Mouse (Mus musculus): ENCODE measurements around the gene Gpc6. TPM values are rescaled to one million over a fixed set of nuclear protein-coding genes. Genes with fewer than 3 reads are reported as not detected.

Gene Gpc6
- total and polyA plus RNA-seq, 3 experiments, result not detected

DNA sequence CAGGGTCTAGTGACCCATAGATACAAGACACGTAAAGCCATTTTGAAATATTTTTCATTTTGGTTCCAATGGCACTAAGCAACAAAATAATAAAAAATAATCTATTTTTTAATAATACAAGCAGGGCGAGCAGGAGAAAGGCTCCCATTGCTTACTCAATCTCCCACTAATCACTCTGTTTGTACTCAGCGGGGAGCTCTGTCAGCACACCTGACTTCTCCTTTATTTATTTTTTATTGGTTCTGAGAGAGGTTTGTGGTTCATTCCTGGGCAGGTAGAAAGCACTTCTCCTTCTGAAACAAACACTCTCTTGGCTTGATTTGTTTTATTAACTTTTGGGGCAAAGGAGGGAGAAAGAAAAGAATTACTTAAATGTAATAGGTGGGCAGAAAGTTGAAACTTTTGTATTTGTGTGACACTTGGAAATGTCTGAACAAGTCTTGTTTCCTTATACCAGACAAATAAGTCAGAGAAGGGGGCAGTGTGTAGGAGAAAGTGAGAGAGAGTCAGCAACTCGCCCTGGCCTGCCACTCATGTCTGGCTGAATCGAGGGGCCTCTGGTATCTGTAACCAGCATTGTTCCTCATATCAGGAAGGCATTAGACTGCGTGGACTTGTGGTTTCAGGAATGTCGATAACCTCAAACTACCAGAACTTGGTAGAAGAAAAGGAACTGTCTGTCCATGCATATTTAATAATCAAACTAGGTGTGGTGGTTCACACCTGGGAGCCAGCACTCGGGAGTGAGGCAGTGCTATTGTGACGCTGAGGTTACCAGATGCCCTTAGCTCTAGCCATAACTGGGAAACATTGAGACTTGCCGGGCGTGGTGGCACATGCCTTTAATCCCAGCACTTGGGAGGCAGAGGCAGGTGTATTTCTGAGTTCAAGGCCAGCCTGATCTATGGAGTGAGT is 924.7 kb downstream of the Gpc6 start:
- Histone ChIP-seq H3K27me3 (ENCODE audit: control insufficient read depth in 1 of 2, insufficient read depth in 2 of 2, low read length in 2 of 2) (no peaks in the 10 kb centered on the region), H3K4me1 (ENCODE audit: control insufficient read depth in 1 of 2, insufficient read depth in 2 of 2, low read length in 2 of 2) (no peaks in the 10 kb centered on the region), H3K4me3 (ENCODE audit: control insufficient read depth in 1 of 2, insufficient read depth in 1 of 2, low read depth in 2 of 2, low read length in 2 of 2) (no peak overlapping the region), H3K9me3 (replicated peaks; ENCODE audit: insufficient read depth, low read length) (no peaks in the 10 kb centered on the region), H3K27ac (ENCODE audit: control insufficient read depth, low read depth, low read length) (no peak overlapping the region), H3K9ac (ENCODE audit: control insufficient read depth, low read depth, low read length, poor library complexity, severe bottlenecking) (no peak overlapping the region), H3K79me2 (ENCODE audit: control insufficient read depth, insufficient read depth, low read length, poor library complexity) (no peaks in the 10 kb centered on the region), H3K36me3 (ENCODE audit: control insufficient read depth in 1 of 2, insufficient read depth in 2 of 2, low read length in 2 of 2) (no peaks in the 10 kb centered on the region)
- TF ChIP-seq NRF1 (IDR thresholded peaks at IDR 0.05; ENCODE audit: insufficient read depth, low read depth, low read length, poor library complexity, severe bottlenecking) (no peak), MAX (IDR thresholded peaks at IDR 0.05; ENCODE audit: low read length) (no peak), MYB (IDR thresholded peaks at IDR 0.05; ENCODE audit: low read depth, low read length) (no peak), SIN3A (IDR thresholded peaks at IDR 0.05; ENCODE audit: low read length) (no peak), MYC (IDR thresholded peaks at IDR 0.05; ENCODE audit: low read depth, low read length) (no peak), JUND (IDR thresholded peaks at IDR 0.05; ENCODE audit: low read depth, low read length) (no peak), ETS1 (IDR thresholded peaks at IDR 0.05; ENCODE audit: low read depth, low read length) (no peak), CHD2 (IDR thresholded peaks at IDR 0.05; ENCODE audit: low read length) (no peak), RCOR1 (IDR thresholded peaks at IDR 0.05; ENCODE audit: low read depth, low read length) (no peak), E2F4 (IDR thresholded peaks at IDR 0.05; ENCODE audit: borderline replicate concordance, low read depth, low read length) (no peak), ZKSCAN1 (IDR thresholded peaks at IDR 0.05; ENCODE audit: low read depth, low read length) (no peak), KAT2A (conservative IDR thresholded peaks at IDR 0.05; ENCODE audit: low read depth, low read length) (no peak), CHD1 (IDR thresholded peaks at IDR 0.05; ENCODE audit: low read depth, low read length) (no peak)
- DNase-seq (ENCODE audit: low read depth, low spot score), result no peak

DNA sequence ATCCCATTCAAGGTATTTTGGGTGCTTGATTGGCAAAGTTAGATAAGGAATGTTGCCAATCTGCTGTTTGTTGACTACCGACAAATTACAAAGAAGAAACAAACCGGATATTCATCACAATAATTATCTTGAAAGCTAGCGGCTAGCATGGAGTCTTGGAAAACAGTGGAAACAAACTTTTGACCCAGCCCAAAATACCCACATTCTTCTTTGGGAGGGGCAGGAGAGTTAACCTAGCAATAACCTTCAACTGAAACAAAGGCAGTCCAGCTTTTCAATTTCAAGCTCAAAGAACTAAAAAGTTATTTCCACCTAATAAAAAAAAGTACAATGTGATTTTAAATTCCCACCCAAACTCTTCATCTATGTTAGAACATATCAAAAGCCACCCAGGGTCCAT is 927.2 kb downstream of the Gpc6 start:
- Histone ChIP-seq H3K9ac (ENCODE audit: control insufficient read depth, low read depth, low read length, poor library complexity, severe bottlenecking) (no peak overlapping the region), H3K27me3 (ENCODE audit: control insufficient read depth in 1 of 2, insufficient read depth in 2 of 2, low read length in 2 of 2) (no peaks in the 10 kb centered on the region), H3K36me3 (ENCODE audit: control insufficient read depth in 1 of 2, insufficient read depth in 2 of 2, low read length in 2 of 2) (no peaks in the 10 kb centered on the region), H3K27ac (ENCODE audit: control insufficient read depth, low read depth, low read length) (no peak overlapping the region), H3K9me3 (replicated peaks; ENCODE audit: insufficient read depth, low read length) (no peaks in the 10 kb centered on the region), H3K4me1 (ENCODE audit: control insufficient read depth in 1 of 2, insufficient read depth in 2 of 2, low read length in 2 of 2) (no peaks in the 10 kb centered on the region), H3K79me2 (ENCODE audit: control insufficient read depth, insufficient read depth, low read length, poor library complexity) (no peaks in the 10 kb centered on the region), H3K4me3 (ENCODE audit: control insufficient read depth in 1 of 2, insufficient read depth in 1 of 2, low read depth in 2 of 2, low read length in 2 of 2) (no peak overlapping the region)
- TF ChIP-seq BHLHE40 (IDR thresholded peaks at IDR 0.05; ENCODE audit: borderline replicate concordance, low read depth, low read length) (no peak), ZMIZ1 (IDR thresholded peaks at IDR 0.05; ENCODE audit: low read depth, low read length) (no peak), SMC3 (IDR thresholded peaks at IDR 0.05; ENCODE audit: low read depth, low read length) (no peak), ZKSCAN1 (IDR thresholded peaks at IDR 0.05; ENCODE audit: low read depth, low read length) (no peak), TAL1 (IDR thresholded peaks at IDR 0.05; ENCODE audit: low read length) (no peak), MXI1 (IDR thresholded peaks at IDR 0.05; ENCODE audit: low read depth, low read length) (no peak), POLR2A (IDR thresholded peaks at IDR 0.05; ENCODE audit: control insufficient read depth in 1 of 2, insufficient read depth in 1 of 2, low read depth in 1 of 2, low read length in 2 of 2, poor library complexity in 1 of 2) (no peak), GATA1 (IDR thresholded peaks at IDR 0.05; ENCODE audit: low read depth, low read length) (no peak), ZNF384 (IDR thresholded peaks at IDR 0.05; ENCODE audit: low read depth, low read length) (no peak), UBTF (IDR thresholded peaks at IDR 0.05; ENCODE audit: borderline replicate concordance, insufficient read depth, low read depth, low read length) (no peak), POLR2AphosphoS2 (IDR thresholded peaks at IDR 0.05; ENCODE audit: low read length) (no peak), MEF2A (IDR thresholded peaks at IDR 0.05; ENCODE audit: extremely low read depth, insufficient replicate concordance, low read depth, low read length, poor library complexity, severe bottlenecking) (no peak), USF1 (IDR thresholded peaks at IDR 0.05; ENCODE audit: low read depth, low read length) (no peak), TBP (IDR thresholded peaks at IDR 0.05; ENCODE audit: low read depth, low read length) (no peak), JUND (IDR thresholded peaks at IDR 0.05; ENCODE audit: low read depth, low read length) (no peak)
- DNase-seq (ENCODE audit: low read depth, low spot score), result no peak
